Mouse (Mus musculus): Measurements from ENCODE around the gene Phb2.

DNA sequence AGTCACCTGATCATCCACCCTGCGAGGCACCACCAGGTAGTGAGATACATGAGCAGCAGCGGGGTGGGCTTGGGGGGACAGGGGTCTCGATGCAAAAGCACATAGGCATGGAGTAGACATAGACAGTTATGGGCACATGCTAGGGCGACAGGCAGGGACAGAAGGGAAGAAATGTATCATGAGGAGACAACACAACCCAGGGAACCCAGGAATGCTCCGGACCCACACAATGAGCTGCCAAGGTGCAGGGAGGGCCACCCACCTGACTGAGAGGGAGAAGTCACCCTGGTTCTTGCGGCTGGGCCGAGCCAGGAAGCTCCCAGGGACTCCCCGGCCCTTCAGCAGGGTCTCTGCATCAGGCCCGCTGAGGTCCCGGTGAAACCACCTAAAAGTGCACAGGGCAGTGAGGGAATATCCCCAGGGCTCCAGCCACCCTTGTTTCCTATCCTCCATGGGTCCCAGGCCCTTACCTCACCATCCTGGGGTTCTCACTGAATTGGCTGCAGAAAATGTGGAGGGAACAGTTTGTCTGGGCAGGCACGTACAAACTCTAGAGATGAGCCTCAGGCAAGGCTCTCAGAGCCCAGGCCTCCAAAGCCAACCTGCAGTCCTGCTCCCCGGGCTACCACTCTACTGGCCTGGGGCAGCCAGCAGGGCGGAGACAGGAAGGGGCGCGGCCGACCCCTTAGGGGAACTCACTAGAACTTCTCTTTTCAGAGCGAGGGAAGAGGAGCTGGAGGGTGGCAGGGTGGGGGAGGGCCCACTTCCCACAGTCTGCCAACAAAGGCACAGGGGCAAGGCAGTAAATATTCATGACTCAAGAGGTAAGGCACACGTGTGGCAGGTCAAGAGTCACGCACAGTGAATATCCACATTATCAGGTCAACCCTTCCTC is 20.6 kb downstream of the Phb2 start:
- TF ChIP-seq POLR2A (IDR thresholded peaks at IDR 0.05; ENCODE audit: borderline replicate concordance, extremely low read depth, insufficient read depth, insufficient read length, poor library complexity, severe bottlenecking) (no peak), CTCF (IDR thresholded peaks at IDR 0.05; ENCODE audit: borderline replicate concordance, extremely low read depth, insufficient read depth, insufficient read length) (no peak)
